Mouse (Mus musculus): ENCODE measurements around the gene Reg1.
"Not testable (repeated sequence)": the region's sequence is repeated elsewhere in the genome, so short reads cannot be mapped to it uniquely, and the experiment has no call there.

Reg1 gene

GRCm38 (mm10) chr6:78422411-78422810, at the start of gene Reg1:
Gene Reg1 (plus strand): TSS chr6:78422711.
- not testable (repeated sequence) for DNase-seq (ENCODE audit: inconsistent ontology term)

GRCm38 (mm10) chr6:78378765-78379164, 43.7 kb upstream of the Reg1 start, which contains the start of gene Reg3d:
Gene Reg3d (minus strand): TSS chr6:78378865.
- no peak for DNase-seq (ENCODE audit: inconsistent ontology term)

- no peak for DNase-seq (ENCODE audit: inconsistent ontology term)
Observed at GRCm38 (mm10) chr6:78380409-78380808, 42.1 kb upstream of the Reg1 start, which contains the start of gene Reg3a. Gene Reg3a (plus strand): TSS chr6:78380709.

GRCm38 (mm10) chr6:78385609-78386008, 36.9 kb upstream of the Reg1 start:
- no peak for DNase-seq (ENCODE audit: inconsistent ontology term)

- not testable (repeated sequence) for DNase-seq (ENCODE audit: inconsistent ontology term)
Observed at GRCm38 (mm10) chr6:78395323-78395722, 27.2 kb upstream of the Reg1 start, which contains the start of gene Reg2. Gene Reg2 (plus strand): TSS chr6:78395623.

GRCm38 (mm10) chr6:78425497-78425896, 3.0 kb downstream of the Reg1 start:
- DNase-seq (ENCODE audit: inconsistent ontology term): no peak

- DNase-seq (ENCODE audit: inconsistent ontology term): no peak
Observed at GRCm38 (mm10) chr6:78447202-78447601, 24.7 kb downstream of the Reg1 start.

- no peak for DNase-seq (ENCODE audit: inconsistent ontology term)
Observed at GRCm38 (mm10) chr6:78448409-78448808, 25.9 kb downstream of the Reg1 start.

- no peak for DNase-seq (ENCODE audit: inconsistent ontology term)
Observed at GRCm38 (mm10) chr6:78452804-78453203, 30.3 kb downstream of the Reg1 start.

GRCm38 (mm10) chr6:78460191-78460825, 37.8 kb downstream of the Reg1 start:
- no peak for DNase-seq (ENCODE audit: inconsistent ontology term)

GRCm38 (mm10) chr6:78462360-78462759, 39.8 kb downstream of the Reg1 start:
- no peak for DNase-seq (ENCODE audit: inconsistent ontology term)

- DNase-seq (ENCODE audit: inconsistent ontology term): no peak
Observed at GRCm38 (mm10) chr6:78463266-78463665, 40.8 kb downstream of the Reg1 start.

GRCm38 (mm10) chr6:78468772-78469171, 46.3 kb downstream of the Reg1 start, which contains the start of gene Reg3g:
Gene Reg3g (minus strand): TSS chr6:78468872.
- no peak for DNase-seq (ENCODE audit: inconsistent ontology term)

GRCm38 (mm10) chr6:78469287-78469686, 46.8 kb downstream of the Reg1 start:
- no peak for DNase-seq (ENCODE audit: inconsistent ontology term)

Measured in Muller cell, postnatal 12 days (primary cell).